Mouse (Mus musculus) myocyte (in vitro differentiated cells): Measurements from ENCODE around the gene Phactr4. TPM values are rescaled to one million over a fixed set of nuclear protein-coding genes. Genes with fewer than 3 reads are reported as not detected.
A peak's percentile ranks its signal among the peaks of the same experiment; 100 is the strongest.

Experiments
- H3K27me3 ChIP-seq: one replicate; pipeline ENCODE4 v1.6.1; 2011; ENCODE audit not compliant: control insufficient read depth, insufficient read depth, insufficient read length
- H3K36me3 ChIP-seq: one replicate; pipeline ENCODE4 v1.6.1; 2011; ENCODE audit not compliant: control insufficient read depth, insufficient read depth
- H3K4me2 ChIP-seq: one replicate; pipeline ENCODE4 v1.6.1; 2011; ENCODE audit warnings: low read depth, control low read depth
- H3K4me3 ChIP-seq: one replicate; pipeline ENCODE4 v1.5.1; 2011; ENCODE audit warnings: mild to moderate bottlenecking, control low read depth, moderate library complexity
- H3K79me2 ChIP-seq: one replicate; pipeline ENCODE4 v1.6.1; 2011; ENCODE audit not compliant: control insufficient read depth, insufficient read depth
- H3ac ChIP-seq: one replicate; pipeline ENCODE4 v1.6.1; 2011; ENCODE audit not compliant: control insufficient read depth, insufficient read length
- CEBPB ChIP-seq: IDR thresholded peaks from 2 replicates; pipeline ENCODE4 v1.6.1; 2011; ENCODE audit warnings: mild to moderate bottlenecking, moderate library complexity; ENCODE audit not compliant: poor library complexity, insufficient read depth, severe bottlenecking
- E2F4 ChIP-seq: IDR thresholded peaks from one replicate; pipeline ENCODE4 v1.6.1; 2011; ENCODE audit warnings: mild to moderate bottlenecking, control low read depth, moderate library complexity; ENCODE audit not compliant: insufficient read depth
- MAX ChIP-seq: IDR thresholded peaks from one replicate; pipeline ENCODE4 v1.6.1; 2011; ENCODE audit warnings: low read depth, mild to moderate bottlenecking, control low read depth
- MYOD1 ChIP-seq, 3 experiments: IDR thresholded peaks; one replicate each; pipeline ENCODE4 v1.6.1; 2011; ENCODE audit warnings: control low read depth in 2 of 3, low read depth in 2 of 3, mild to moderate bottlenecking in 2 of 3, moderate library complexity in 1 of 3; ENCODE audit not compliant: insufficient read length in 2 of 3, control insufficient read depth in 1 of 3
- MYOG ChIP-seq, 3 experiments: IDR thresholded peaks; one replicate each; pipeline ENCODE4 v1.6.1; 2011; ENCODE audit warnings: control low read depth in 2 of 3, low read depth in 2 of 3, mild to moderate bottlenecking in 2 of 3; ENCODE audit not compliant: insufficient read length in 2 of 3, control insufficient read depth in 1 of 3, insufficient read depth in 1 of 3
- POLR2A ChIP-seq: IDR thresholded peaks from one replicate; pipeline ENCODE4 v1.6.1; 2011; ENCODE audit warnings: low read depth, mild to moderate bottlenecking, control low read depth, moderate library complexity; ENCODE audit not compliant: insufficient read length
- POLR2AphosphoS2 ChIP-seq: IDR thresholded peaks from one replicate; pipeline ENCODE4 v1.6.1; 2011; ENCODE audit warnings: low read depth, control low read depth; ENCODE audit not compliant: insufficient read length
- REST ChIP-seq: IDR thresholded peaks from one replicate; pipeline ENCODE4 v1.6.1; 2011; ENCODE audit warnings: mild to moderate bottlenecking, control low read depth, moderate library complexity; ENCODE audit not compliant: insufficient read depth, insufficient read length
- SRF ChIP-seq: IDR thresholded peaks from one replicate; pipeline ENCODE4 v1.6.1; 2011; ENCODE audit warnings: low read depth; ENCODE audit not compliant: control insufficient read depth, insufficient read length
- TCF12 ChIP-seq: IDR thresholded peaks from one replicate; pipeline ENCODE4 v1.6.1; 2011; ENCODE audit warnings: mild to moderate bottlenecking, control low read depth; ENCODE audit not compliant: poor library complexity, insufficient read depth, severe bottlenecking
- TCF3 ChIP-seq: IDR thresholded peaks from one replicate; pipeline ENCODE4 v1.6.1; 2011; ENCODE audit warnings: low read depth, control low read depth; ENCODE audit not compliant: insufficient read length
- USF1 ChIP-seq: IDR thresholded peaks from one replicate; pipeline ENCODE4 v1.6.1; 2011; ENCODE audit warnings: low read depth, mild to moderate bottlenecking, control low read depth, moderate library complexity
- polyA plus RNA-seq: library from polyadenylated mRNA; unstranded; fragments of >200 nt; fragmentation: generic; extraction: Trizol; gene quantifications from one replicate; pipeline ENCODE4 v1.2.1, GENCODE M21; 2012; ENCODE audit warnings: missing spikeins

Gene Phactr4
- polyA plus RNA-seq, 1 experiment: 15.8 TPM

- TF ChIP-seq REST (no peak), MAX (no peak), USF1 (no peak), TCF12 (no peak), CEBPB (no peak), SRF (no peak), TCF3 (no peak), MYOD1 (IDR thresholded peaks at IDR 0.05; ENCODE audit: control insufficient read depth in 1 of 3, insufficient read length in 2 of 3, low read depth in 2 of 3) (no peak)
- Histone ChIP-seq H3K4me2 (peak overlapping the region; percentile 95), H3K36me3 (no peaks in the 10 kb centered on the region), H3ac (peak overlapping the region; percentile 59), H3K79me2 (peaks cover 56% of the 10 kb centered on the region), H3K4me3 (peak overlapping the region; percentile 78), H3K27me3 (no peaks in the 10 kb centered on the region)
Observed at GRCm38 (mm10) chr4:132344403-132345134, 77.7 kb downstream of the Phactr4 start.

GRCm38 (mm10) chr4:132341451-132341850 is 80.8 kb downstream of the Phactr4 start:
- peaks cover 8% of the 10 kb centered on the region for H3K36me3 ChIP-seq
- H3K4me2 ChIP-seq: no peak overlapping the region
- TF ChIP-seq USF1: no peak
- peak in 1 of 3 experiments; percentile 55 for TF ChIP-seq MYOG (IDR thresholded peaks at IDR 0.05; ENCODE audit: control insufficient read depth in 1 of 3, insufficient read depth in 1 of 3, insufficient read length in 2 of 3, low read depth in 2 of 3)
- no peak for TF ChIP-seq TCF12
- TF ChIP-seq POLR2AphosphoS2: no peak
- no peak overlapping the region for H3ac ChIP-seq
- H3K27me3 ChIP-seq: no peaks in the 10 kb centered on the region
- peaks cover 72% of the 10 kb centered on the region for H3K79me2 ChIP-seq
- H3K4me3 ChIP-seq: no peak overlapping the region

- TF ChIP-seq MYOD1 (IDR thresholded peaks at IDR 0.05; ENCODE audit: control insufficient read depth in 1 of 3, insufficient read length in 2 of 3, low read depth in 2 of 3) (peak in 2 of 3 experiments; percentile 42 to 70), SRF (no peak), POLR2AphosphoS2 (no peak), MAX (no peak), E2F4 (no peak), TCF12 (no peak), USF1 (no peak), MYOG (IDR thresholded peaks at IDR 0.05; ENCODE audit: control insufficient read depth in 1 of 3, insufficient read depth in 1 of 3, insufficient read length in 2 of 3, low read depth in 2 of 3) (peak in 2 of 3 experiments; percentile 67 to 77), CEBPB (no peak), POLR2A (no peak), TCF3 (no peak)
- Histone ChIP-seq H3K79me2 (peaks cover 59% of the 10 kb centered on the region), H3K4me3 (no peak overlapping the region), H3ac (no peak overlapping the region), H3K36me3 (peaks cover 16% of the 10 kb centered on the region), H3K27me3 (no peaks in the 10 kb centered on the region), H3K4me2 (no peak overlapping the region)
Observed at GRCm38 (mm10) chr4:132338943-132339342, 83.3 kb downstream of the Phactr4 start.

- no peak overlapping the region for H3ac ChIP-seq
- H3K4me3 ChIP-seq: no peak overlapping the region
- peaks cover 18% of the 10 kb centered on the region for H3K36me3 ChIP-seq
- peaks cover 13% of the 10 kb centered on the region for H3K79me2 ChIP-seq
- TF ChIP-seq TCF12: no peak
- TF ChIP-seq MYOG (IDR thresholded peaks at IDR 0.05; ENCODE audit: control insufficient read depth in 1 of 3, insufficient read depth in 1 of 3, insufficient read length in 2 of 3, low read depth in 2 of 3): peak in 1 of 3 experiments; percentile 50
- TF ChIP-seq SRF: no peak
- TF ChIP-seq CEBPB: no peak
- no peak overlapping the region for H3K4me2 ChIP-seq
- no peaks in the 10 kb centered on the region for H3K27me3 ChIP-seq
Observed at GRCm38 (mm10) chr4:132332880-132333279, 89.4 kb downstream of the Phactr4 start.

- H3K36me3 ChIP-seq: peaks cover 18% of the 10 kb centered on the region
- peaks cover 15% of the 10 kb centered on the region for H3K79me2 ChIP-seq
- H3K4me3 ChIP-seq: no peak overlapping the region
- TF ChIP-seq MYOD1 (IDR thresholded peaks at IDR 0.05; ENCODE audit: control insufficient read depth in 1 of 3, insufficient read length in 2 of 3, low read depth in 2 of 3) (peak in 2 of 3 experiments; percentile 72 to 87), MAX (no peak), POLR2AphosphoS2 (no peak), MYOG (IDR thresholded peaks at IDR 0.05; ENCODE audit: control insufficient read depth in 1 of 3, insufficient read depth in 1 of 3, insufficient read length in 2 of 3, low read depth in 2 of 3) (peak in 1 of 3 experiments; percentile 53), REST (no peak), TCF12 (no peak)
- H3K27me3 ChIP-seq: no peaks in the 10 kb centered on the region
- H3ac ChIP-seq: no peak overlapping the region
- no peak overlapping the region for H3K4me2 ChIP-seq
Observed at GRCm38 (mm10) chr4:132331960-132332359, 90.3 kb downstream of the Phactr4 start.
